Mouse (Mus musculus) large intestine, adult 2 months (tissue): ENCODE measurements around the gene Tspan9. TPM values are rescaled to one million over a fixed set of nuclear protein-coding genes. Genes with fewer than 3 reads are reported as not detected.

Experiments used
- DNase-seq: peaks from one replicate; pipeline ENCODE4 v3.0.0-alpha.2; 2012; ENCODE audit warnings: low read depth, low spot score
- whole genome bisulfite sequencing: fragments of 180-500 bp; shearing (Covaris S2); methylation state at CpG from one replicate; pipeline ENCODE4 v1.1.7; 2018; 5-methylcytosine and 5-hydroxymethylcytosine counted together
- polyA plus RNA-seq: library from polyadenylated mRNA; depleted of rRNA; stranded (reverse); fragments of >200 nt; gene quantifications from 2 replicates; pipeline ENCODE4 v1.2.3, GENCODE M21; 2012

The Tspan9 gene
- polyA plus RNA-seq, 1 experiment: 34.7 TPM

DNA sequence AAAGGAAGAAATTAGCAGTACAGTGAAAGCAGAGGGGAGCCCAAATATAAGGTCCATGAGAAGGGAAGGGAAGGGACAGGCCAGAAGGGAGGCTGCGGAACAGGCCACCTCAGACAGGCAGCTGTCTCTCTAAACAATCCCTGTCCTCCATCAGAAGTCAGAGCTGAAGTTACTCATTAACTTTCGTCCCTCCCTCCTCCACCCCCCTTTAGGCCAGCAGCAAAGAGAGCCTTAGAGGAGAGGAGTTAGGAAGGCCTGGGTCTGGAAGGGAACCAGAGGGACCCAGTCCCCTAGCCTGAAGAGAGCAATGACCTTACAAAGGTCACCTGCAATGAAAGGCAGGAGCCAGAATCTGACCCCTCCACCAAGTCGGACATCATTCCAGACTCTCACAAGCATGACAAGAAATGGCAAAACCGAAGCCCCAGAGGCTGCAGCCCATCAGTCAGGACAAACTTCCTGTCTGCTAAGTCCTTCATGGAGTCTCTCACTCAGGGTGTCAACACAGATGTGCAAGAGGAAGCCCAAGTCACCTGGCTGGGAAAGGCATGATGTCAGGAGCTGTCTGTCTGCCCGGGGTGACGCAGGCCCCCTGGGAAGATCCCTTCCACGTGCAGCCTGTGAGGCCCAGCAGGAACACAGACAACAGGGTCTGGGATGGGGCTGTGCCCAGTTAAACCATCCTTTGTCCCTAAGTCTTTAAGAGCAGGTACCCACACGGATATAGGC lies 9.0 kb downstream of the Tspan9 start:
- DNase-seq: no peak
- WGBS: 49% methylated on average over 8 of the region's 8 CpGs

DNA sequence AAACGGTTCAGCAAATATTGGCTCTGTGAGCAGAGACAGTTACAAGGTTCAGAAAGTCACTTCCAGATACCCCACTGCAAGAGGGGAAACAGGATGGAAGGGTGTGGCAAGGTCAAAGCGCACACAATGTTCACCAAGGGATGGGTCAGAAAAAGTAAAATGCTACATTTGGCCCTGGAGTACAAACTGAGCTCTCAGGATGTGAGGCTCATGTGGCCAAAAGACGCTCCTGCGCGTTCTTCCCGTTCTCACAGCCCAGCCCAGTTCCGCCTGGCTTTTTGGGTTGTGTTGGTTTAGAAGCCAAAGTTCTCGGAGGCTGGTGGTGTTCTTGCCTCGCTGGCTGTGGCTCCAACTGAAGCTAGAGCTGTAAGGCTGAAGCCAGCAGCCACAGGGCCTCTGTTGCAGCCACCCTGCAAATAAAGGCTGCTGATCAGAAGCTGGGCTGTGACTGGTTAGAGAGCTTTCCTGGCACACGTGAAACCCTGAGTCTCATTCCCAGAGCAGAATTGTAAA lies 9.7 kb downstream of the Tspan9 start:
- 35% methylated on average over 10 of the region's 10 CpGs for whole genome bisulfite sequencing
- no peak for DNase-seq

DNA sequence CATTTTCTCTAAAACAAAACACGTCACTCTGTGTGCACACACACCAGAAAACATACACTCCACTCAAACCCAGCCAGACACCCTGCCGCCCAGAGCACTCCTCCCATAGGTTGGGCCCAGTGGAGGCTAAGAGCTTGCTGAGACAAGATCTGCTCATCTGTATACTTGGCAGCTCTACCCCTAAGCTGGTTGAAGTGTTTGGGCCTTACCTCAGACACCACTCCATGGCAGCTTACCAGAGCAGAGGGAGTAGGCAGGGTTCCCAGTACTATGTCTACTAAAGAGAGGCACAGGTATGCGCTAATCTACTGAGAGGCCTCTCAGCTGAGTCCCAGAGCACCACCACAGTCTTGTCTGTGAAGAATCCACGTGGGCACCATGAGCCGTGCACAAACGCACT lies 10.8 kb downstream of the Tspan9 start:
- 83% methylated on average over 6 of the region's 6 CpGs for WGBS
- no peak for DNase-seq

DNA sequence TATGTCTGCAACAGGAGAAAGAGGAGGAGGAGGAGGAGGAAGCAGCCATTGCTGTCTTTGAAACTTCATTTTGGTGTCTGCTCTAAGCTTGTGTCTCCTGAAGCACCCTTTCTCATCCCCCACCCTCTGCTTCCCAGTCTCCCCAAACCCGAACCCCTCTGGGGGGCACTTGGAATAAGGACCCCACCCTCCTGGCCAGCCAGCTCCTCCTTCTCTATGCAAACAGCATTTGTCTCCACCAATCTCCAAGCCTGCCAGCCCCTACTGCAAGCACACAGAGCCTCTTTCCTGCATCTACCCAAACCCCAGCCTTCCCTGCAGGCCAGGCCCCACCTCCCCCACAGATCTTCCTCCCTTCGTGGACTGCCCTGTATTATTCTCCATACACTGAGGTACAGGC lies 12.0 kb downstream of the Tspan9 start:
- WGBS: 74% methylated on average over 2 of the region's 2 CpGs
- DNase-seq: no peak

DNA sequence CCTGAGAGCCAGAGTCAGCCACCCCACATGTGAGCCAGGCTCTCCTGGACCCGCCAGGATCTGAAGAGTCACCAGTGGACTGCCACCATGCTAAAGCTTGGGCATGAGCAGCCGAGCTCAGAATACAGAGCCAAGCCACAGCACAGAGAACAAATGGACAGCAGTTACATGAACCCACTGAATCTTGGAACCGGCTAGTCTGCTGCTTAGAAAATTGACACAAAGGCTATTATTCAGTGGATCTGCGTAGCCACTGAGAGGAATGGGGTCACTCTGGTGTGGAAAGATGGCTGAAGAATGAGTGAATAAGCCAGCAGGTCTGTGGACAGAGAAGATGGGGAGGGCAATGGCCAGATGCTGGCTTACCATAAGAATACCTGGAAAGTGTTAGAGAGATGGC lies 12.7 kb downstream of the Tspan9 start:
- DNase-seq: no peak

DNA sequence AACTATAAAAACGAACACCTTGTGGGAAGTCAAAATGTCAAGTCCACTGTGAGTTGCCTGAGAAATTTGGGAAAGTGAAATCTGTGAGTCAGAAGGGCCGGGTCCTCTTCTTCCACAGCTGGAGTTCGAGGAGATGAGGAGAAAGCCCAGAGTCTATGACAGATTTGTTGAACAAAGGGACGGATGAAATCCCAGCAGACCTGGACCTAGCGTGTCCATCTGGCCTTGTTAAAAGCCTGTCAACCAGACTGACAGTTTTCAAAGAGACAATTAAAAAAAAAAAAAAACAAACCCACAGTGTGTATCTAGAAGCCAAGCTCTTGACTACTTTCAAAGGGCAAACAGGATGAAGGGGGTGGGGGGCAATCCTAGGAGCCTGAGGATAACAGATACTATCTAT lies 14.0 kb downstream of the Tspan9 start:
- DNase-seq: no peak
- WGBS: 75% methylated on average over 5 of the region's 5 CpGs

More for the DNA sequence above, 12.7 kb downstream of the Tspan9 start:
- 87% methylated on average over 4 of the region's 4 CpGs for WGBS

DNA sequence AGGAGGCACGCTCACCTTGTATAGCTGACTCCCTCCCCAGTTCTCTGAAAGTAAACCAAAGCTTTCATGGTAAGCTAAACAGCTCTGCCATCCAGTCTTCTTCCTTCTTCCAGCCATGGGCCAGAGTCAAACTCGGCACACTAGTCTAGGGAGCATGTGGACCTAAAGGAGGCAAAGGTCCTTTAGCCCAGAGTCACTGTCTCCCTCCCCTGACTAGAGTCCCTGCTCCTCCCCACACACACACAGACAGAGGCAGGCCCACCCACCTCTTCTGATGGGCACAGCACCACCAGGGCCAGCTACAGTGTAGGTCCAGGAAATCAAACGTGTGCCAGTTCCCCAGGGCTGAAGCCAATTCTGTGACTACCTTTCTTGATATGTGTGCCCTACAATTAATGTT lies 16.1 kb downstream of the Tspan9 start:
- 63% methylated on average over 3 of the region's 3 CpGs for WGBS
- DNase-seq: no peak

DNA sequence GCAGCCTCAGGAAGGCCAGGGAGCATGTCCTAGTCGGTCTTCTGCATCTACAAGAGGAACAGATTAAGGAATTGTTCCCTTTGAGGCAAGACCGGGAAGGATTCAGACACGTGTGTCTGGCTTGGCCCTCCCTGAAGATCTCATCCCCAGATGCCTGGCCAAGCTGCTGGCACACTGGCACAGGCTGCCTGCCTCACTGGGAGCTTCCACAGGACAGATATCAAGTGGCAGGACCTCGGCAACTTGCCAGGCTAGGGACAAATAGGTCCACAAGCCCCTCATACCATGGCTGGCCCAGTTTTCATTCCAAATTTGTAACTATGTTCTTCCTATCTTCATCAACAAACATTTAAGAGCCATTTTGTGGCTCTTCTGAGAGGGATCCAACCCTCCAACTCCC lies 16.5 kb downstream of the Tspan9 start:
- 80% methylated on average over 4 of the region's 4 CpGs for WGBS

DNA sequence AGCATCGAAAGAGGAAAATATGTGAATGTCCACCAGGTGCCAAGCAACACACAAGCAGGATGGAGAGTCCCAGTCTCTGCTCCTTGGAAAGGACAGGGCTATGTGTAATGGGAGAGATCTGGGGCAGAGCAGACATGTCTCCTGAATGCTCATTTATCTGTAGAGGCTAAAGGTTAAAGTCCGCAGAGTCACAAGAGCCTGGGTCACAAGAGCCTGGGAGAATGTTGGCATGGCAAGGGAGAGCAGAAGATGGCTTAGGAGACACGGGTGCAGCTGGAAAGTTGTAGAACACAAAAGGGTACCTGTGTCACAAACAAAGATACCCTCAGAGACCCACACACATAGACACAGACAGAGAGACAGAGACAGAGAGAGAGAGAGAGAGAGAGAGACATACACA lies 17.9 kb downstream of the Tspan9 start:
- 70% methylated on average over 3 of the region's 3 CpGs for WGBS
- DNase-seq: no peak

More for the DNA sequence above, 16.5 kb downstream of the Tspan9 start:
- DNase-seq: no peak

DNA sequence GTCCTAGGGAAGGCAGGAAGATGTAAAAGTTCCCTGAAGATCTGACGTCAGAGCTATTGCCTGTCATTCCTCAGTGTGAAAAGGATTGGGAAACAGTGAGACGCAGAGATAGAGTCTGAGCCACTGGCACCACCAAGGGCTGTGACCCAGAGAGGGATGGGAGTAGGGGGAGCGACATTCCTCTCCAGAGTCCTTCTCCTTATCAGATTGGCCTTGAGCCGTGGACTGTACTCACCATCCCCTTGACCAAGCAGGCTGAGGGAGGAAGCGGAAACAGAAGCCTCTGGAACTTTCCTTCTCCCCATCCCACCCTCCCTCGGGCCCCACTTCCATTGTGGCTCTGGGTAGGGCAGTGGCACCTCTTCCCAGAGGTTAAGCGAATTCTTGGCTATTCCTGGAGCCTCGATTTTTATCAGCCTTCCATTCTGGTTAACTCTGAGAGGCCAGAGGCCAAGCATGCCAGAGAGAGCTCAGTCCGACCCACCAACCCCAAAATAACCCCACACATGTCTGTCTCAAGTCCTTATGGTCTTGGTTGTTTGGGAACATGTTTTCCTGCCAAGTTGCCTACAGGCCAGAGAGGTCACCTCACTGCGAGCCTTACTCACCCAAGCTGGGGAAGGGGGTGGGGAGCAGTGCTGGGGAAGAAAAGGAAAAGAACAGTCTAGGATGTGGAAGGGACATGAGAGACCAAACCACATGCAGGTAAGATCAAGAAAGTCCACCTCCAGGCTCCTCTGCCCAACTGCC lies 19.0 kb downstream of the Tspan9 start:
- WGBS: 66% methylated on average over 10 of the region's 10 CpGs
- DNase-seq: no peak

DNA sequence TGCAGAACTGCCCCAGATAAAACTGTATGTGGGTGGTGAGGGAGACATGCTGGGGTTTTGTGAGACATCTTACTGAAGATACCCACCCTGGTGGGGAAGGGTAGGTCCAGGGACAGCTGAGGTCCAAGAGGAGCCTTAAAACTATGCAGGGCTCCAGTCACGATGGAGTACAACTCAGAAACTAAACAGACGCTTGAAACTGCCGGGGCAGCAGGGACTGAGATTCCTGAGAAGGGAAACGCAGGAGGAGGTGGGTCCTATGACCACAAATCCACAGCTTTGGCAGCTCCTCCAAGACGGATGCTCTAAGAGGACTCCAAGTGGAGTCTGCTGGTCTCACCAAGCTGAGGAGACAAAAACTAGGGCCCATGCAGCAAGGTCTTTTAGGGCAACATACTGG lies 21.3 kb downstream of the Tspan9 start:
- 62% methylated on average over 5 of the region's 5 CpGs for WGBS
- no peak for DNase-seq

DNA sequence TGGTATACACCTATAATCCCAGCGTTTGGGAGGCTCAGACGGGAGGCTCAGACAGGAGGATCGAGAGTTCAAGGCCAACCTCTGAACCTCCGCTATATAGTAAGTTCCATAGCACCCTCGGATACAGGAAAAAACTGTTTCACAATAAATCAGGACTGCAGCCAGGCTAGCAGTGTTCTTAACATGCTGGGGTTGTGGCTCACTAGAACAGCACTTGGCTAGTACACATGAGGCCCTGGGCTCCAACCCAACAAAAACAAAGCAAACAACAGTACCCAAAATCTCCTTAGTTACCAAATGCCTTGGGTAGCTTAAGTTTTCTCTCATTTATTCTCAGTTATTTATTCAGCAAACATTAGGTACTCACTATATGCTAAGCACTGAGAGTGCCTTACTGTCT lies 21.7 kb downstream of the Tspan9 start:
- no peak for DNase-seq

DNA sequence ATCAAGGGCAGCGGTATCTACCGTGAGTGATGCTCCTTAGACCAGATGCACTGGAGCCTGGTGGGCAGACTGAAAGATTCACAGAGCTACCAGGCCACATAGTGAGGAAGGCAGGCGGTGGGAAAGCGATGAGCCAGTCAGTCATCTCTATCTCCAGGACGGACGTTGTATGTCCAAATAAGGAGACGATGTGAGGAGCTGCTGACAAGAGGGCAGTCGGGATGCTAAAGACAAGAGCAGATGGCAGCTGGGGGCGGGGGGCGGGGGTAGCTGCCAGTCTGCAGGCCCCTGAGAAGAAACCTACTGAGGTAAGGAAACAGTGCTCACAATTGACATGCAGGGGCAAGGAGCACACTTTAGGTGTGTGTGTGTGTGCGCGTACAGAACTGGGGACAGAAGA lies 22.6 kb downstream of the Tspan9 start:
- no peak for DNase-seq
- 81% methylated on average over 12 of the region's 12 CpGs for WGBS

More for the DNA sequence above, 21.7 kb downstream of the Tspan9 start:
- WGBS: 59% methylated on average over 5 of the region's 5 CpGs

DNA sequence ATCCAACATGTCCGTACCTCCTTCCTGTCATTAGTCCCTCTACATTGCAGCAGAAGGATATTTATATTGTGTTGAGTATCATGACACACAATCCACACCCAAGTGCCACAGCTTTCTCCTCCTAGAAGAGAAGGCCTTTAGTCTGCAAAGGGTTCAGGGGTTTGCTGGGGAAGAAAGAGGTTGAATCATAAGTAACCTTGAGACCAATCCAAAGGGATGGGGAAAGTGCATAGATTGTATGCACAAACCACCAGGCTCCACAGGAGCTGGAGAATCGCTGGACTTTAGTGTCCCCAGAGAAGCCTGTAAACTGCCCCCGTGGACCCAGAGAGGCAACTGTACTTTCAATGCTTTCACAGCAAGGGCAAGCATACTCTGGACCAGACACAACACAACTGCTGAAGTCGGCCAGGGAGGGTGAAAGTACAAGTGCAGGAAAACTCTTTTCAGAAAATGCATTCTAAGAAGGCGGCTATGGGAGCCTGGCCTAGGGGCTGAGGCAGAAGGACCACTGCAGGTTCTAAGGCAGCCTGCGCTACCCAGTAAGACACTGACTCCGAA lies 24.6 kb downstream of the Tspan9 start:
- no peak for DNase-seq
- WGBS: 89% methylated on average over 7 of the region's 7 CpGs

DNA sequence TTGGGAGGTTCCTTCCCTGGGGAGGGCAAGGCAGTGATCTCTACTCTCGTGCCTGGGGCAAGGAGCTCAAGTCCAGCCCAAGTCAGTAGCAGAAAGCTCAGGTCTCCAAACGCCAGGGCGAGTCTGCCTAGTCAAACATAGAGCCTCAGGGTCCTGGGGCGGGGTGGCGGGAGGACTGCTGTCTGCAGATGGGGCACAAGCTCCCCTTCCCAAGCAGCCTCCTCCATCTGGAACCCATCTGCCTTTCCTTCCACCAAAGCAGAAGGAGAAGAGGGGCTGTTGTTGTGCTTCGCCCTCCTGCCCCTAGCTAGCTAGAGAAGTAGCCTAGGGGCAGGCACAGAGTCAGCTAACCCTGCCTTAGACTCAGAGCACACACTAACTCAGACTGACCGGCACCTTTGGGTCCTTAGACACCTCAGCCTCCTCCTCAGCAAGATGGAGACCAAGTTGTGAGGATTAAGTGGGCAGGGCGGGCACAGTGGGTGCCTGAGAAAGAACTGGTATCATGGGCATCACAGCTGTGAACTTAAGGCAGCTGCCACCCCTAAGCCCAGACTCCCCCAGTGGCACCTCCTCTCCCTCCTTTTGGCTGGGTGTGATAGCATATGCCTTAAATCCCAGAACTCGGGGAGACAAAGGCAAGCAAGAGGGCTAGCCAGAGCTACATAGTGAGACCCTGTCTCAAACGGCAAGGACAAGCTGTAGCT lies 26.4 kb downstream of the Tspan9 start:
- DNase-seq: no peak
- WGBS: 67% methylated on average over 10 of the region's 10 CpGs

DNA sequence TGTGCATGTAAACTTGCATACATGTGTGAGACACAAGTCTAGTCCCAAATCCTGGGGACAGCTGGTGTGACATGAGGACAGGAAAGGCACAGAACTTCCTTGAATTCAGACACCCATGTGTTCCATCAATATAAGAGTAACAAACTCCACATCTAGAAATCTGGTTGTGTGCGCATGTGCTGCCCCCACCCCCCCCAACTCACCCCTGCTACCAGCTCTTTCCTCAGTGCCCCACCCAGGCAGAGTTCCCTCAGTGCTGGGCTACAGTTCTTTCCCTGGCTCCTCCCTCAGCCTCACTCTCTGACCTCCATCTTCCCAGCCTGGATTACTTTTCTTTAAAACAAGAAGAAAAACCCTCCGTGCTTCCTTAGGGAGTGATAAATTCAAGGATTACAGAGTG lies 27.1 kb downstream of the Tspan9 start:
- WGBS: 55% methylated on average over 2 of the region's 2 CpGs
- no peak for DNase-seq

DNA sequence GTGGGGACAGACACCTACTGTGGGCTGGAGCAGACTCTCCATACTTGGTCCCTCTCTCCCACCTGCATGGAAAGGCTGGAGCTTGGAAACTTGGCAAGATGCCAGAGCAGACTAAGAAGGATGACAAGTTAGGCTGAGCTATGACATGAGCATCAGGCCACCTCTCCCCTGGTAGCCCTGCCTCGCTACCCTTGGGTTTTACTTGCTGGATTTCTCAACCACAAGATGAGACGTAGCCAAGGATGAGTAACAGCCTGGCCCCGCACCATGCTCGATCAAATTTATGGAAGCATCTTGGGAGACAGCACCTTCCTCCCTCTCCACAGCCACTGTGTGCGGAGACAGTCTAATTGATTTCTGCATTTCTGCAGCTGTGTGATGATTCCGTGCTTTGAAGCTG lies 28.3 kb downstream of the Tspan9 start:
- WGBS: 77% methylated on average over 6 of the region's 6 CpGs

DNA sequence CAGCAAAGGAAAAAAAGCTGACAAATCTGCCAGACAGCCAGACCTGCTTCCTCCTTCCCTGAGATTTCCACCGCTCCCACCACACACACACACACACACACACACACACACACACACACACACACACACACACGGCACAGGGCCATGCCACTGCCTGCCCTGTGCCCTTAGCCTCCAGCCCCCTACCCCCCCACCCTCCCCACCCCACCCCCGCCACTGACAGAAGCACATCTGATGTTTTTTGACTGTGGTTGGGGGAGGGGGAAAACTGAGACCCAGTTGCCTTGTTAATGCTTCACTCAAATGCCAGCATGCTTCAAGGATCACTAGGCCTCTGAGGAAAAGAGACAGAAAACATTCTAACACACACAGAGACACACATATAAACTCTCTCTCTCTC lies 30.8 kb downstream of the Tspan9 start:
- 66% methylated on average over 3 of the region's 3 CpGs for WGBS
- DNase-seq: no peak

More for the DNA sequence above, 28.3 kb downstream of the Tspan9 start:
- DNase-seq: no peak

DNA sequence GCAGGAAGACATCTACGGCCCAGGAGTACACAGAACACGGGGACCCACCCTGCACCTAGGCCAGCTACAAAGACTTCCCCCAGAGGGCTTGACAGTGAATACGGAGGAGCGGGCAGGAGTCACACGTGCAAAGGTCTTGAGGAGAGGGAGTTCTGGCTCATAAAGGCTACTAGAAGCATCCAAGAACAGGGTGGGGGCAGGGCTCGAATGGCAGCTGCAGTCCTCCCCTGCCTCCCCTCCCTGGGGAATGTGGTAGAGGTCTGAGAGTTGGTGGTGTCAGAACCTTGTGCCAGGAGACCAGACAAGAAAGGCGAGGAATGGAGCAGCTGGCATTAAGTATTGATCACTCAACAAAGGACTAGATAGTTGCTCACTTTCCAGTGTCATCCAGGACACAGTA lies 31.6 kb downstream of the Tspan9 start:
- 65% methylated on average over 7 of the region's 7 CpGs for WGBS
- DNase-seq: no peak
